Mouse (Mus musculus): Measurements from ENCODE around the gene Hcrt.

- TF ChIP-seq CTCF (IDR thresholded peaks at IDR 0.05; ENCODE audit: borderline replicate concordance, insufficient read depth, low read length): no peak
- no peak for TF ChIP-seq POLR2A (IDR thresholded peaks at IDR 0.05; ENCODE audit: low read depth, low read length)
Measured at GRCm38 (mm10) chr11:100757566-100757965, 5.2 kb downstream of the Hcrt start.
